Mouse (Mus musculus): ENCODE results near the gene Fam184a. TPM values are rescaled to one million over a fixed set of nuclear protein-coding genes. Genes with fewer than 3 reads are reported as not detected.

The Fam184a gene
- total and polyA plus RNA-seq, 2 experiments from 2014 or later: 14.6 to 14.7 TPM

GRCm38 (mm10) chr10:53771480-53771879 lies 20.6 kb upstream of the Fam184a start:
- WGBS: 61% methylated on average over 2 of the region's 2 CpGs
- no peak for DNase-seq (ENCODE audit: low spot score)
- H3K27me3 ChIP-seq (ENCODE audit: insufficient read depth, low read length): no peaks in the 10 kb centered on the region
- no peaks in the 10 kb centered on the region for H3K4me1 ChIP-seq (ENCODE audit: insufficient read depth, low read length)
- no peaks in the 10 kb centered on the region for H3K9me3 ChIP-seq (ENCODE audit: low read length)
- TF ChIP-seq CTCF (IDR thresholded peaks at IDR 0.05): no peak
- H3K4me2 ChIP-seq (ENCODE audit: low read depth, low read length, poor library complexity, severe bottlenecking): no peak overlapping the region
- H3K36me3 ChIP-seq (ENCODE audit: insufficient read depth, low read length): no peaks in the 10 kb centered on the region
- no peak for ATAC-seq (ENCODE audit: low FRiP score)
- H3K27ac ChIP-seq (ENCODE audit: low read depth, low read length): no peak overlapping the region
- no peak overlapping the region for H3K4me3 ChIP-seq (ENCODE audit: low read depth, low read length)
- no peak overlapping the region for H3K9ac ChIP-seq (replicated peaks; ENCODE audit: low read length, poor library complexity, severe bottlenecking)

- no peak overlapping the region for H3K9ac ChIP-seq (replicated peaks; ENCODE audit: low read length, poor library complexity, severe bottlenecking)
- no peaks in the 10 kb centered on the region for H3K9me3 ChIP-seq (ENCODE audit: low read length)
- H3K27ac ChIP-seq (ENCODE audit: low read depth, low read length): no peak overlapping the region
- H3K4me2 ChIP-seq (ENCODE audit: low read depth, low read length, poor library complexity, severe bottlenecking): no peak overlapping the region
- WGBS: 69% methylated on average over 3 of the region's 3 CpGs
- H3K4me3 ChIP-seq (ENCODE audit: low read depth, low read length): no peak overlapping the region
- DNase-seq (ENCODE audit: low spot score): no peak
- no peaks in the 10 kb centered on the region for H3K4me1 ChIP-seq (ENCODE audit: insufficient read depth, low read length)
- ATAC-seq (ENCODE audit: low FRiP score): no peak
- TF ChIP-seq CTCF (IDR thresholded peaks at IDR 0.05): no peak
- H3K27me3 ChIP-seq (ENCODE audit: insufficient read depth, low read length): no peaks in the 10 kb centered on the region
- H3K36me3 ChIP-seq (ENCODE audit: insufficient read depth, low read length): no peaks in the 10 kb centered on the region
These were observed 17.8 kb upstream of the Fam184a start for GRCm38 (mm10) chr10:53768745-53769144.

GRCm38 (mm10) chr10:53765471-53765870 lies 14.5 kb upstream of the Fam184a start:
- H3K9me3 ChIP-seq (ENCODE audit: low read length): no peaks in the 10 kb centered on the region
- no peak for DNase-seq (ENCODE audit: low spot score)
- H3K4me3 ChIP-seq (ENCODE audit: low read depth, low read length): no peak overlapping the region
- H3K4me2 ChIP-seq (ENCODE audit: low read depth, low read length, poor library complexity, severe bottlenecking): no peak overlapping the region
- H3K27me3 ChIP-seq (ENCODE audit: insufficient read depth, low read length): no peaks in the 10 kb centered on the region
- TF ChIP-seq CTCF (IDR thresholded peaks at IDR 0.05): no peak
- H3K4me1 ChIP-seq (ENCODE audit: insufficient read depth, low read length): no peaks in the 10 kb centered on the region
- H3K36me3 ChIP-seq (ENCODE audit: insufficient read depth, low read length): no peaks in the 10 kb centered on the region
- ATAC-seq (ENCODE audit: low FRiP score): no peak
- no peak overlapping the region for H3K9ac ChIP-seq (replicated peaks; ENCODE audit: low read length, poor library complexity, severe bottlenecking)
- WGBS: 78% methylated on average over 4 of the region's 4 CpGs
- no peak overlapping the region for H3K27ac ChIP-seq (ENCODE audit: low read depth, low read length)

GRCm38 (mm10) chr10:53752723-53753122 lies 1.8 kb upstream of the Fam184a start:
- Histone ChIP-seq H3K36me3 (ENCODE audit: insufficient read depth, low read length) (no peaks in the 10 kb centered on the region), H3K9me3 (ENCODE audit: low read length) (no peaks in the 10 kb centered on the region), H3K4me3 (ENCODE audit: low read depth, low read length) (no peak overlapping the region), H3K9ac (replicated peaks; ENCODE audit: low read length, poor library complexity, severe bottlenecking) (no peak overlapping the region), H3K4me1 (ENCODE audit: insufficient read depth, low read length) (peaks cover 9% of the 10 kb centered on the region), H3K27ac (ENCODE audit: low read depth, low read length) (no peak overlapping the region), H3K27me3 (ENCODE audit: insufficient read depth, low read length) (no peaks in the 10 kb centered on the region), H3K4me2 (ENCODE audit: low read depth, low read length, poor library complexity, severe bottlenecking) (no peak overlapping the region)
- ATAC-seq (ENCODE audit: low FRiP score) (no peak), DNase-seq (ENCODE audit: low spot score) (no peak)
- 91% methylated on average over 1 of the region's 1 CpGs for WGBS
- TF ChIP-seq CTCF (IDR thresholded peaks at IDR 0.05): no peak

GRCm38 (mm10) chr10:53750275-53750954 lies 508 bp downstream of the Fam184a start:
- ATAC-seq (ENCODE audit: low FRiP score) (peak; percentile 62), DNase-seq (ENCODE audit: low spot score) (no peak)
- H3K4me3 ChIP-seq (ENCODE audit: low read depth, low read length): peak overlapping the region; percentile 85
- H3K9me3 ChIP-seq (ENCODE audit: low read length): no peaks in the 10 kb centered on the region
- H3K27me3 ChIP-seq (ENCODE audit: insufficient read depth, low read length): no peaks in the 10 kb centered on the region
- no peaks in the 10 kb centered on the region for H3K36me3 ChIP-seq (ENCODE audit: insufficient read depth, low read length)
- WGBS: 6% methylated on average over 35 of the region's 39 CpGs
- H3K27ac ChIP-seq (ENCODE audit: low read depth, low read length): peak overlapping the region; percentile 72
- peak overlapping the region; percentile 85 for H3K4me2 ChIP-seq (ENCODE audit: low read depth, low read length, poor library complexity, severe bottlenecking)
- peaks cover 9% of the 10 kb centered on the region for H3K4me1 ChIP-seq (ENCODE audit: insufficient read depth, low read length)
- peak overlapping the region; percentile 81 for H3K9ac ChIP-seq (replicated peaks; ENCODE audit: low read length, poor library complexity, severe bottlenecking)
- TF ChIP-seq CTCF (IDR thresholded peaks at IDR 0.05): no peak

GRCm38 (mm10) chr10:53746039-53746438 lies 4.9 kb downstream of the Fam184a start:
- H3K4me1 ChIP-seq (ENCODE audit: insufficient read depth, low read length): peaks cover 5% of the 10 kb centered on the region
- H3K4me3 ChIP-seq (ENCODE audit: low read depth, low read length): no peak overlapping the region
- H3K9ac ChIP-seq (replicated peaks; ENCODE audit: low read length, poor library complexity, severe bottlenecking): no peak overlapping the region
- TF ChIP-seq CTCF (IDR thresholded peaks at IDR 0.05): no peak
- 93% methylated on average over 6 of the region's 6 CpGs for WGBS
- H3K27ac ChIP-seq (ENCODE audit: low read depth, low read length): no peak overlapping the region
- no peaks in the 10 kb centered on the region for H3K27me3 ChIP-seq (ENCODE audit: insufficient read depth, low read length)
- no peak for DNase-seq (ENCODE audit: low spot score)
- no peaks in the 10 kb centered on the region for H3K9me3 ChIP-seq (ENCODE audit: low read length)
- no peak for ATAC-seq (ENCODE audit: low FRiP score)
- no peaks in the 10 kb centered on the region for H3K36me3 ChIP-seq (ENCODE audit: insufficient read depth, low read length)
- no peak overlapping the region for H3K4me2 ChIP-seq (ENCODE audit: low read depth, low read length, poor library complexity, severe bottlenecking)
